Mouse (Mus musculus): ENCODE measurements around the gene Tmem104.

- TF ChIP-seq GATA1 (IDR thresholded peaks at IDR 0.05; ENCODE audit: low read length) (no peak), TAL1 (IDR thresholded peaks at IDR 0.05; ENCODE audit: low read length) (no peak)
These were observed 82.2 kb downstream of the Tmem104 start for GRCm38 (mm10) chr11:115269330-115270066.

Data from erythroblast, embryonic 14.5 days (primary cell).